Mouse (Mus musculus): ENCODE results near the gene Ptcra. TPM values are rescaled to one million over a fixed set of nuclear protein-coding genes. Genes with fewer than 3 reads are reported as not detected.
"Not testable (repeated sequence)": the region's sequence is repeated elsewhere in the genome, so short reads cannot be mapped to it uniquely, and the experiment has no call there.

The Ptcra gene
- total and polyA plus RNA-seq, 2 experiments from 2014 or later: 0.20 TPM; not detected in 1

GRCm38 (mm10) chr17:46799680-46800079, 36.2 kb upstream of the Ptcra start:
- Histone ChIP-seq H3K4me2 (ENCODE audit: low read depth, low read length, poor library complexity, severe bottlenecking) (no peak overlapping the region), H3K9me3 (ENCODE audit: low read length) (no peaks in the 10 kb centered on the region), H3K9ac (replicated peaks; ENCODE audit: low read length, poor library complexity, severe bottlenecking) (no peak overlapping the region), H3K4me1 (ENCODE audit: insufficient read depth, low read length) (no peaks in the 10 kb centered on the region), H3K36me3 (ENCODE audit: insufficient read depth, low read length) (peaks cover 37% of the 10 kb centered on the region), H3K27me3 (ENCODE audit: insufficient read depth, low read length) (no peaks in the 10 kb centered on the region), H3K4me3 (ENCODE audit: low read depth, low read length) (no peak overlapping the region), H3K27ac (ENCODE audit: low read depth, low read length) (no peak overlapping the region)
- ATAC-seq (ENCODE audit: low FRiP score) (no peak), DNase-seq (ENCODE audit: low spot score) (no peak)
- 83% methylated on average over 10 of the region's 10 CpGs for WGBS
- no peak for TF ChIP-seq CTCF (IDR thresholded peaks at IDR 0.05)

DNA sequence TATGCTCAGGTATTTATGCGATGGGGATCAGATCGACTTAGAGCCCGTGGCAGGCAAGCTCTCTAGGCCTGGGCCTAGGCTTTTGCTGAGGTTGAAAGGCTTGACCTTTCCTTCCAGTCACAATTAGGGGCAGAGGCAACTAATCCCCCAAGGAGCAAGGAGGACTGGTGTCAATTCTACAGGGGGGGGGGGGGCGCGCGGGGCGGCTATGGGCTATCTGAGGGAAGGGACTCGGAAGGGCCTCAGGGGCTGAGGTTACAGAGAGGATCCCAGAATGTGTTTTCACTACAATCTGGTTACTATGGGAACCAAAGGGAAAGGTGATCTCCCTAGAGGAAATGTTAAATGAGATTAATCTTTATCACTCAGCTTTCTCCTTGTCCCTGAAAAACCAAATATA, 33.9 kb upstream of the Ptcra start:
- WGBS: 34% methylated on average over 4 of the region's 8 CpGs
- TF ChIP-seq CTCF (IDR thresholded peaks at IDR 0.05): no peak
- peaks cover 37% of the 10 kb centered on the region for H3K36me3 ChIP-seq (ENCODE audit: insufficient read depth, low read length)
- ATAC-seq (ENCODE audit: low FRiP score): no peak
- H3K9ac ChIP-seq (replicated peaks; ENCODE audit: low read length, poor library complexity, severe bottlenecking): no peak overlapping the region
- H3K4me3 ChIP-seq (ENCODE audit: low read depth, low read length): no peak overlapping the region
- H3K27ac ChIP-seq (ENCODE audit: low read depth, low read length): no peak overlapping the region
- DNase-seq (ENCODE audit: low spot score): no peak
- no peak overlapping the region for H3K4me2 ChIP-seq (ENCODE audit: low read depth, low read length, poor library complexity, severe bottlenecking)
- H3K9me3 ChIP-seq (ENCODE audit: low read length): no peaks in the 10 kb centered on the region
- H3K4me1 ChIP-seq (ENCODE audit: insufficient read depth, low read length): no peaks in the 10 kb centered on the region
- no peaks in the 10 kb centered on the region for H3K27me3 ChIP-seq (ENCODE audit: insufficient read depth, low read length)

- no peak overlapping the region for H3K27ac ChIP-seq (ENCODE audit: low read depth, low read length)
- no peak overlapping the region for H3K4me3 ChIP-seq (ENCODE audit: low read depth, low read length)
- 96% methylated on average over 4 of the region's 4 CpGs for WGBS
- no peaks in the 10 kb centered on the region for H3K4me1 ChIP-seq (ENCODE audit: insufficient read depth, low read length)
- no peak overlapping the region for H3K9ac ChIP-seq (replicated peaks; ENCODE audit: low read length, poor library complexity, severe bottlenecking)
- no peaks in the 10 kb centered on the region for H3K9me3 ChIP-seq (ENCODE audit: low read length)
- H3K27me3 ChIP-seq (ENCODE audit: insufficient read depth, low read length): no peaks in the 10 kb centered on the region
- H3K4me2 ChIP-seq (ENCODE audit: low read depth, low read length, poor library complexity, severe bottlenecking): no peak overlapping the region
- peaks cover 31% of the 10 kb centered on the region for H3K36me3 ChIP-seq (ENCODE audit: insufficient read depth, low read length)
- no peak for DNase-seq (ENCODE audit: low spot score)
- TF ChIP-seq CTCF (IDR thresholded peaks at IDR 0.05): no peak
- no peak for ATAC-seq (ENCODE audit: low FRiP score)
Observed at GRCm38 (mm10) chr17:46796743-46797142, 33.2 kb upstream of the Ptcra start.

- H3K9me3 ChIP-seq (ENCODE audit: low read length): no peaks in the 10 kb centered on the region
- ATAC-seq (ENCODE audit: low FRiP score) (no peak), DNase-seq (ENCODE audit: low spot score) (no peak)
- no peaks in the 10 kb centered on the region for H3K27me3 ChIP-seq (ENCODE audit: insufficient read depth, low read length)
- H3K36me3 ChIP-seq (ENCODE audit: insufficient read depth, low read length): no peaks in the 10 kb centered on the region
- no peaks in the 10 kb centered on the region for H3K4me1 ChIP-seq (ENCODE audit: insufficient read depth, low read length)
- no peak overlapping the region for H3K4me2 ChIP-seq (ENCODE audit: low read depth, low read length, poor library complexity, severe bottlenecking)
- no peak for TF ChIP-seq CTCF (IDR thresholded peaks at IDR 0.05)
- H3K27ac ChIP-seq (ENCODE audit: low read depth, low read length): no peak overlapping the region
- no peak overlapping the region for H3K9ac ChIP-seq (replicated peaks; ENCODE audit: low read length, poor library complexity, severe bottlenecking)
- 73% methylated on average over 2 of the region's 2 CpGs for WGBS
- H3K4me3 ChIP-seq (ENCODE audit: low read depth, low read length): no peak overlapping the region
Observed at GRCm38 (mm10) chr17:46792963-46793362, 29.5 kb upstream of the Ptcra start.

- DNase-seq (ENCODE audit: low spot score); ATAC-seq (ENCODE audit: low FRiP score); H3K9ac ChIP-seq (replicated peaks; ENCODE audit: low read length, poor library complexity, severe bottlenecking): not testable (repeated sequence)
Observed at GRCm38 (mm10) chr17:46787974-46788373, 24.5 kb upstream of the Ptcra start.

GRCm38 (mm10) chr17:46786952-46787351, 23.4 kb upstream of the Ptcra start:
- H3K9ac ChIP-seq (replicated peaks; ENCODE audit: low read length, poor library complexity, severe bottlenecking): no peak overlapping the region
- H3K4me3 ChIP-seq (ENCODE audit: low read depth, low read length): no peak overlapping the region
- no peaks in the 10 kb centered on the region for H3K27me3 ChIP-seq (ENCODE audit: insufficient read depth, low read length)
- no peaks in the 10 kb centered on the region for H3K4me1 ChIP-seq (ENCODE audit: insufficient read depth, low read length)
- no peak overlapping the region for H3K4me2 ChIP-seq (ENCODE audit: low read depth, low read length, poor library complexity, severe bottlenecking)
- no peaks in the 10 kb centered on the region for H3K36me3 ChIP-seq (ENCODE audit: insufficient read depth, low read length)
- H3K27ac ChIP-seq (ENCODE audit: low read depth, low read length): no peak overlapping the region
- DNase-seq (ENCODE audit: low spot score): no peak
- ATAC-seq (ENCODE audit: low FRiP score): no peak
- 93% methylated on average over 5 of the region's 5 CpGs for WGBS
- TF ChIP-seq CTCF (IDR thresholded peaks at IDR 0.05): no peak
- no peaks in the 10 kb centered on the region for H3K9me3 ChIP-seq (ENCODE audit: low read length)

More at GRCm38 (mm10) chr17:46787974-46788373, 24.5 kb upstream of the Ptcra start:
- not testable (repeated sequence) for H3K27me3 ChIP-seq (ENCODE audit: insufficient read depth, low read length); H3K9me3 ChIP-seq (ENCODE audit: low read length); H3K4me1 ChIP-seq (ENCODE audit: insufficient read depth, low read length); H3K4me2 ChIP-seq (ENCODE audit: low read depth, low read length, poor library complexity, severe bottlenecking); H3K36me3 ChIP-seq (ENCODE audit: insufficient read depth, low read length); H3K27ac ChIP-seq (ENCODE audit: low read depth, low read length); H3K4me3 ChIP-seq (ENCODE audit: low read depth, low read length)
- 61% methylated on average over 2 of the region's 2 CpGs for WGBS
